Mouse (Mus musculus) testis, adult 2 months (tissue): ENCODE measurements around the gene Ube2q1.
A peak's percentile ranks its signal among the peaks of the same experiment; 100 is the strongest.

Experiments used
- CTCF ChIP-seq: fragments of 200-500 bp; IDR thresholded peaks from 2 replicates; pipeline ENCODE4 v1.5.1; 2012; ENCODE audit warnings: low read depth, mild to moderate bottlenecking, inconsistent platforms, low read length, moderate library complexity; ENCODE audit not compliant: control insufficient read depth, insufficient read depth, insufficient replicate concordance
- POLR2A ChIP-seq: fragments of 200-500 bp; IDR thresholded peaks from 2 replicates; pipeline ENCODE4 v1.6.1; 2012; ENCODE audit warnings: low read depth, mild to moderate bottlenecking, inconsistent platforms, low read length, moderate library complexity; ENCODE audit not compliant: control insufficient read depth

DNA sequence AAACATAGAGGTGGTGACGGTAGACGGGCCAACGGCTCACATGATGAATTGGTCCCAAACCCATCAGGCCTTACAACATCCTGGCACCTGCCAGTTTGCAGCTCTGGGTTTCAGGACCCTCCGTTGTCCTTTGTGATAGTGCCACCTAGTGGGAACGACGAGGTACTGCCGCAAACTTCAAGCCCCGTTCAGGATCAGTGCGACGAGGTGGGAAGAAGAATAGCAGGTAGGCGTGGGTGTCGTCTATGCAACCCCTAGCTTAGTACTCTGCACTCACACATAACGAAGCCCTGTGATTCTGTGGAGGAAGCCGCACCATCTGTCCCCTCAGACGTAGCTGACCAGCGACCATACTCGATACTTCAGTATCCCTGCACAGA lies 838 bp upstream of the Ube2q1 start:
- peak; percentile 96 for TF ChIP-seq CTCF
- no peak for TF ChIP-seq POLR2A
